Mouse (Mus musculus) intestine, embryonic 14.5 days (tissue): Measurements from ENCODE around the gene Lmod1. TPM values are rescaled to one million over a fixed set of nuclear protein-coding genes. Genes with fewer than 3 reads are reported as not detected.

Experiments
- ATAC-seq: fragments of 200-750 bp; cut with Nextera tagmentation; replicated peaks from 2 replicates; pipeline ENCODE4 v1.8.0; 2017; ENCODE audit warnings: low read depth, moderate number of reproducible peaks, moderate TSS enrichment, moderate library complexity; ENCODE audit not compliant: low FRiP score, low TSS enrichment
- DNase-seq: peaks from one replicate; pipeline ENCODE4 v3.0.0-alpha.2; 2018; ENCODE audit warnings: low spot score
- H3K27ac ChIP-seq: fragments of 300-500 bp; sonication (generic); 2 replicates; pipeline ENCODE4 v1.5.1; 2014; ENCODE audit warnings: low read depth, mild to moderate bottlenecking, control low read depth
- H3K27me3 ChIP-seq: fragments of 300-500 bp; sonication (generic); replicated peaks from 2 replicates; pipeline ENCODE4 v1.6.1; 2014; ENCODE audit warnings: low read length, control low read depth; ENCODE audit not compliant: control insufficient read depth, insufficient read depth
- H3K36me3 ChIP-seq: fragments of 300-500 bp; sonication (generic); 2 replicates; pipeline ENCODE4 v1.6.1; 2014; ENCODE audit warnings: low read length, control low read depth; ENCODE audit not compliant: control insufficient read depth, insufficient read depth
- H3K4me1 ChIP-seq: fragments of 300-500 bp; sonication (generic); replicated peaks from 2 replicates; pipeline ENCODE4 v1.6.1; 2014; ENCODE audit warnings: low read length, control low read depth, mixed read lengths; ENCODE audit not compliant: control insufficient read depth, insufficient read depth
- H3K4me2 ChIP-seq: fragments of 300-500 bp; sonication (generic); 2 replicates; pipeline ENCODE4 v1.6.1; 2014; ENCODE audit warnings: low read length
- H3K4me3 ChIP-seq: fragments of 300-500 bp; sonication (generic); 2 replicates; pipeline ENCODE4 v1.5.1; 2014; ENCODE audit warnings: low read depth, low read length, control low read depth, mixed read lengths
- H3K9ac ChIP-seq: fragments of 300-500 bp; sonication (generic); 2 replicates; pipeline ENCODE4 v1.6.1; 2014; ENCODE audit warnings: mild to moderate bottlenecking, low read length
- H3K9me3 ChIP-seq: fragments of 300-500 bp; sonication (generic); 2 replicates; pipeline ENCODE4 v1.6.1; 2016; ENCODE audit warnings: low read length, control low read depth; ENCODE audit not compliant: control insufficient read depth
- WGBS: fragments of 180-500 bp; shearing (Covaris S2); extraction: QIAGEN DNeasy Blood & Tissue Kit; methylation state at CpG from one replicate; pipeline ENCODE4 v1.1.7; 2014; 5-methylcytosine and 5-hydroxymethylcytosine counted together
- polyA plus RNA-seq: library from polyadenylated mRNA; unstranded; fragments of >200 nt; fragmentation: Nextera tagmentation; extraction: Ambion mirVana; gene quantifications from 2 replicates; pipeline ENCODE4 v1.2.1, GENCODE M21; 2014

Gene Lmod1
- 10.1 and 11.0 TPM in 2 replicates for polyA plus RNA-seq

DNA sequence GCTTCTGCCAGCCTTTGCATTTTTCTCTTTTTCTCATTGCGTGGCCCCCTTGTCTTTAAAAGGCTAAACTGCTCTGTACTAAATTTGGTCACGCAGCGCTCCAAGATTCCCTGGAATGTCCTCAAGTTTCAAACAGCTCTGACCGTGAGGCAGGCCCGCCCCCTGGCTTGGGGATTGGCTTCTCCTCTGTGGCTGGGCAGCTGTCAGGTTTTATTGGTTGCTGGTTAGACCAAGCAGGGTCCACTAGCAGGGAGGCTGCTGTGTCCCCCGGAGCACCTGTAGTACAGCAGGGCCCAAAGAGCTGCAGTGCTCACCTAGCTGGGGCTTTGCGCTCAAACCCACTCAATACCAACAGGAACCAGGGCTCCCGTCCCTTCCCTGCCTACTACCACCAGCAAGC lies at the start of gene Lmod1:
TSS of gene Lmod1 (plus strand) at position 237 of the 400 bp plus-strand sequence.
- Histone ChIP-seq H3K9ac (peak within 1 kb of the TSS; percentile 52), H3K36me3 (no peaks in the 10 kb centered on the region), H3K27me3 (no peaks in the 10 kb centered on the region), H3K4me2 (peak within 1 kb of the TSS; percentile 40), H3K4me1 (0 out of 2 replicates have a peak, but pooled peaks cover 3% of the 10 kb centered on the region), H3K27ac (peak within 1 kb of the TSS; percentile 75), H3K4me3 (peak within 1 kb of the TSS; percentile 32), H3K9me3 (no peaks in the 10 kb centered on the region)
- 9% methylated on average over 8 of the region's 8 CpGs for WGBS
- peak; percentile 78; the same call in 1 of the 2 replicates for ATAC-seq
- DNase-seq, result peak; percentile 74

DNA sequence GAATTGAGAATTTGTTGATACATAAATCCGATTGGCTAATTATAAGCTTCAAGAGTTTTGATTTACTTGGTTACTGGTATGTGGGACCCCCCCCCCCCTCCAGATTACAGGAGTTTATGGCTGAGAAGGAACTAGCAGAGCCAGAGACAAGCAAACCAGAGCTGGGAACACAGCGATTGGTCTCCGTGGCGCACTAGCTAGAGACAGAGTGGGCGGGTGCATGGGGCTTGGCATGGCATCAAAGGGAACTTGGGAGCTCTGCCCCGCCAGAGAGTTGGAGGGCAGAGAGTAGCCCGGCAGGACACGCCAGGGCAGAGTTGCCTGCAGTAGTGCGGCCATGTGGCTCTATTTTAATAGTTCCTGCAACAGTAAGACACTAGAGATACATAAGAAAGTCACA lies 44.0 kb upstream of the Lmod1 start:
- Histone ChIP-seq H3K27me3 (no peaks in the 10 kb centered on the region), H3K4me3 (no peak overlapping the region), H3K27ac (no peak overlapping the region), H3K4me2 (no peak overlapping the region), H3K9me3 (no peaks in the 10 kb centered on the region), H3K36me3 (peaks cover 43% of the 10 kb centered on the region), H3K4me1 (peaks cover 18% of the 10 kb centered on the region), H3K9ac (no peak overlapping the region)
- DNase-seq, result no peak
- no peak for ATAC-seq
- 87% methylated on average over 9 of the region's 9 CpGs for WGBS

DNA sequence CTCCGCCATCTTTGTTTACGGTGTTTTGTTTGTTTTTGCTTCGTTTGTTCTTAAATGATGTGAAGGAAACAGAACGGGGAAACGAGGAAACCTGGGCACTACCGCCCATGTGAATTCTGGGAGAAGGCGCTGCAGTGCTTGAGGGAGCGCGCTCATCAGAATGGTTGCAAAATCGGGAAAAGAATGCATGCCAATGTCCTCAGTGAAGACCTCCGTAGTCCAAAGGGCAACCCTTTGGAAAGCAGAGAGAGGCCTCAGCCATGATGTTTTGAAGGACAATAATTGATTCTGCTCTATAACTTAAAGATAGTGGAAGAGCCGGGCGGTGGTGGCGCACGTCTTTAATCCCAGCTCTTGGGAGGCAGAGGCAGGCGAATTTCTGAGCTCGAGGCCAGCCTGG lies 42.8 kb upstream of the Lmod1 start:
- H3K9ac ChIP-seq, result no peak overlapping the region
- H3K36me3 ChIP-seq, result peaks cover 33% of the 10 kb centered on the region
- no peak overlapping the region; the same call in 1 of the 2 replicates for H3K4me2 ChIP-seq
- no peak overlapping the region for H3K27ac ChIP-seq
- no peaks in the 10 kb centered on the region for H3K9me3 ChIP-seq
- ATAC-seq, result no peak
- no peak for DNase-seq
- peaks cover 18% of the 10 kb centered on the region for H3K4me1 ChIP-seq
- WGBS, result 98% methylated on average over 17 of the region's 17 CpGs
- H3K4me3 ChIP-seq, result no peak overlapping the region
- H3K27me3 ChIP-seq, result no peaks in the 10 kb centered on the region

GRCm38 (mm10) chr1:135282536-135283286 lies 41.9 kb upstream of the Lmod1 start:
- no peaks in the 10 kb centered on the region for H3K27me3 ChIP-seq
- H3K27ac ChIP-seq, result peak overlapping the region; percentile 86
- H3K4me3 ChIP-seq, result peak overlapping the region; percentile 86
- no peak; the same call in 1 of the 2 replicates for ATAC-seq
- peaks cover 18% of the 10 kb centered on the region for H3K4me1 ChIP-seq
- WGBS, result 35% methylated on average over 13 of the region's 13 CpGs
- peaks cover 24% of the 10 kb centered on the region for H3K36me3 ChIP-seq
- no peaks in the 10 kb centered on the region for H3K9me3 ChIP-seq
- DNase-seq, result no peak
- peak overlapping the region; percentile 63 for H3K4me2 ChIP-seq
- H3K9ac ChIP-seq, result peak overlapping the region; percentile 93

GRCm38 (mm10) chr1:135283287-135283825 lies 41.3 kb upstream of the Lmod1 start:
- H3K9me3 ChIP-seq, result no peaks in the 10 kb centered on the region
- H3K4me2 ChIP-seq, result peak overlapping the region; percentile 63
- peaks cover 18% of the 10 kb centered on the region for H3K36me3 ChIP-seq
- peak overlapping the region; percentile 86 for H3K4me3 ChIP-seq
- H3K27me3 ChIP-seq, result no peaks in the 10 kb centered on the region
- DNase-seq, result peak; percentile 82
- H3K4me1 ChIP-seq, result peaks cover 18% of the 10 kb centered on the region
- under 1% methylated on average over 40 of the region's 48 CpGs for WGBS
- H3K27ac ChIP-seq, result peak overlapping the region; percentile 86
- peak; percentile 74 for ATAC-seq
- H3K9ac ChIP-seq, result peak overlapping the region; percentile 93

DNA sequence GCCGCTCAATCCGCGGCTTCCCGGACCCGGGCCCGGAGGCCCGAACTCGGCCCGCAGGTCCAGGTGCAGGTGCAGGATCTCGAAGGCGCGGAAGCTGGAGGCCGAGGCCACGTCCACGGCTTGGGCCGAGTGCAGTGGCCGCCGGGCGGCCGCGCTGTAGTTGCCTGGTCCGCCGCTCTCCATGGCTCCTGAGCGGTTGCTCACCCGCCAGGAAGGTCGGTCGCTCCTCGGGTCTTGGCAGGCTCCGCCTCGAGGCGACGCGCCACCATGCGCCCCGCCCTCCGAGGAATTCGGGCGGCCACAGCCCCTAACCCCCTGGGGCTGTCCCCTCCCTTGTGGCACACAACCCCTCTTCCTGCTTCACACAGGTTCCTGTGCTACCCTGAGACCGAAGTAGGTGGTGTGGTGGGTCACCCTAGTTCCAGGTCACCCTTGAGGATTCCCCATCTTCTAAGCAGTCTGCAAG lies 40.7 kb upstream of the Lmod1 start, which contains the start of gene Rnpep:
TSS of gene Rnpep (minus strand) at position 259 of the 466 bp plus-strand sequence.
- Histone ChIP-seq H3K9me3 (no peaks in the 10 kb centered on the region), H3K27me3 (no peaks in the 10 kb centered on the region), H3K9ac (peak within 1 kb of the TSS; percentile 93), H3K36me3 (peaks cover 13% of the 10 kb centered on the region; the same call in 1 of the 2 replicates), H3K27ac (peak within 1 kb of the TSS; percentile 86), H3K4me3 (peak within 1 kb of the TSS; percentile 86), H3K4me2 (peak within 1 kb of the TSS; percentile 63), H3K4me1 (peaks cover 18% of the 10 kb centered on the region)
- WGBS, result under 1% methylated on average over 37 of the region's 39 CpGs
- peak; percentile 88 for DNase-seq
- ATAC-seq, result peak; percentile 88

DNA sequence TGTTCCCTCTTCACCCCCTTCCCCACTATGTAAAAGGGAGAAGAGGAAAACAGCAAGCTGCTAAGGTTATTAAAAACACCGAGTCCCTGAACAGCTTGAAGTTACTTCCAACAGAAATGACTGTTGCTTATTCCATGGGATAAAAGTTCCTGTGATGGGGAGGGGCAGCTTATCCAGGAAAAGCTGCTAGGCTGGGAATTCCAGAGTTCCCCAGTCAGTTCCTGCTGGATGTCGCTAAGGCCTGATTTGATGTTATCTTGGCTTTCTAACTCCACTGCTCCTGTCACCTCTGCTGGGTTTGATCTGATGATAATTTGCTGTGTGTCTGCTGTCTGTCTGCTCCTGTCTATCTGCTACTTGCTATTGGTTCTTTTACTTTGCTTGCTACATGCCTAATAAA lies 38.3 kb upstream of the Lmod1 start:
- DNase-seq (no peak), ATAC-seq (no peak)
- Histone ChIP-seq H3K4me2 (no peak overlapping the region), H3K4me1 (peaks cover 11% of the 10 kb centered on the region), H3K4me3 (no peak overlapping the region), H3K27ac (no peak overlapping the region), H3K9ac (no peak overlapping the region), H3K27me3 (no peaks in the 10 kb centered on the region), H3K9me3 (no peaks in the 10 kb centered on the region), H3K36me3 (0 out of 2 replicates have a peak, but pooled peaks cover 5% of the 10 kb centered on the region)
- WGBS, result 57% methylated on average over 2 of the region's 2 CpGs

- H3K9me3 ChIP-seq, result no peaks in the 10 kb centered on the region
- no peak overlapping the region for H3K27ac ChIP-seq
- no peak overlapping the region for H3K9ac ChIP-seq
- H3K36me3 ChIP-seq, result peaks cover 13% of the 10 kb centered on the region
- 81% methylated on average over 5 of the region's 5 CpGs for WGBS
- no peak overlapping the region for H3K4me3 ChIP-seq
- no peaks in the 10 kb centered on the region for H3K4me1 ChIP-seq
- no peaks in the 10 kb centered on the region for H3K27me3 ChIP-seq
- no peak for DNase-seq
- no peak overlapping the region for H3K4me2 ChIP-seq
- ATAC-seq, result no peak
Observed at GRCm38 (mm10) chr1:135290908-135291307, 33.7 kb upstream of the Lmod1 start.
